Mouse (Mus musculus): ENCODE data around the gene Btg3.

Gene Btg3

GRCm38 (mm10) chr16:78305606-78306100 is 71.3 kb downstream of the Btg3 start:
- in situ Hi-C loops (cut with MboI, MseI) = loop anchor here (5.0 to 25.0 kb wide), 3 partner anchors 72 to 1557 kb away; partner anchors contain the start of gene Btg3 (in 1 of the 2)

GRCm38 (mm10) chr16:78302678-78303050 is 74.3 kb downstream of the Btg3 start:
- in situ Hi-C loops (cut with MboI, MseI) = loop anchor here in 1 of 2 experiments (5.0 to 25.0 kb wide), 3 partner anchors 95 to 1560 kb away; no protein-coding TSS in a partner anchor

- in situ Hi-C loops (cut with MboI, MseI) = loop anchor here in 1 of 2 experiments (5.0 to 25.0 kb wide), 3 partner anchors 95 to 1560 kb away; no protein-coding TSS in a partner anchor
Observed at GRCm38 (mm10) chr16:78301831-78302677, 74.9 kb downstream of the Btg3 start.

GRCm38 (mm10) chr16:78301183-78301830 is 75.7 kb downstream of the Btg3 start, which contains the start of gene Cxadr:
Gene Cxadr, plus strand, starts transcription at chr16:78301489.
- in situ Hi-C loops (cut with MboI, MseI) = loop anchor here in 1 of 2 experiments (5.0 to 25.0 kb wide), 3 partner anchors 94 to 1561 kb away; no protein-coding TSS in a partner anchor

- in situ Hi-C loops (cut with MboI, MseI) = no loop called here
Observed at GRCm38 (mm10) chr16:78296114-78296513, 80.9 kb downstream of the Btg3 start.

GRCm38 (mm10) chr16:78295601-78296000 is 81.4 kb downstream of the Btg3 start:
- in situ Hi-C loops (cut with MboI, MseI) = no loop called here

GRCm38 (mm10) chr16:78294606-78295275 is 82.3 kb downstream of the Btg3 start:
- in situ Hi-C loops (cut with MboI, MseI) = no loop called here

GRCm38 (mm10) chr16:78294051-78294450 is 82.9 kb downstream of the Btg3 start:
- in situ Hi-C loops (cut with MboI, MseI) = no loop called here

- in situ Hi-C loops (cut with MboI, MseI) = loop anchor here in 1 of 2 experiments (10.0 kb wide), 1 partner anchor 58 kb away; no protein-coding TSS in a partner anchor
Observed at GRCm38 (mm10) chr16:78283231-78283630, 93.8 kb downstream of the Btg3 start.

Measured in T-helper 17 cell (primary cell).